Mouse (Mus musculus) forebrain, embryonic 14.5 days (tissue): Measurements from ENCODE around the gene Dnlz. TPM values are rescaled to one million over a fixed set of nuclear protein-coding genes. Genes with fewer than 3 reads are reported as not detected.

ENCODE experiments used
- ATAC-seq: fragments of 200-750 bp; cut with Nextera tagmentation; 2 replicates; pipeline ENCODE4 v1.8.0; 2017; ENCODE audit warnings: mild to moderate bottlenecking, moderate library complexity
- DNase-seq: peaks from one replicate; pipeline ENCODE4 v3.0.0-alpha.2; 2015; ENCODE audit warnings: low spot score
- H3K27ac ChIP-seq: fragments of 300-500 bp; sonication (generic); 2 replicates; pipeline ENCODE4 v1.5.1; 2014; ENCODE audit warnings: low read depth, mild to moderate bottlenecking, control low read depth, low read length, moderate library complexity
- H3K27me3 ChIP-seq: fragments of 300-500 bp; sonication (generic); replicated peaks from 2 replicates; pipeline ENCODE4 v1.6.1; 2014; ENCODE audit warnings: low read length, control low read depth, mixed read lengths; ENCODE audit not compliant: control insufficient read depth, insufficient read depth
- H3K36me3 ChIP-seq: fragments of 300-500 bp; sonication (generic); 2 replicates; pipeline ENCODE4 v1.6.1; 2014; ENCODE audit warnings: low read length, control low read depth; ENCODE audit not compliant: control insufficient read depth, insufficient read depth
- H3K4me1 ChIP-seq: fragments of 300-500 bp; sonication (generic); 2 replicates; pipeline ENCODE4 v1.6.1; 2014; ENCODE audit warnings: antibody characterized with exemption, low read length, control low read depth; ENCODE audit not compliant: control insufficient read depth, insufficient read depth
- H3K4me2 ChIP-seq: fragments of 300-500 bp; sonication (generic); 2 replicates; pipeline ENCODE4 v1.6.1; 2014; ENCODE audit warnings: mild to moderate bottlenecking, control low read depth, low read length
- H3K4me3 ChIP-seq: fragments of 300-500 bp; sonication (generic); 2 replicates; pipeline ENCODE4 v1.5.1; 2014; ENCODE audit warnings: low read depth, low read length, control low read depth
- H3K9ac ChIP-seq: fragments of 300-500 bp; sonication (generic); 2 replicates; pipeline ENCODE4 v1.6.1; 2014; ENCODE audit warnings: mild to moderate bottlenecking, low read length, control low read depth, moderate library complexity
- H3K9me3 ChIP-seq: fragments of 300-500 bp; sonication (generic); replicated peaks from 2 replicates; pipeline ENCODE4 v1.6.1; 2016; ENCODE audit warnings: low read length, control low read depth, mixed read lengths; ENCODE audit not compliant: control insufficient read depth
- WGBS: fragments of 180-500 bp; shearing (Covaris S2); extraction: QIAGEN DNeasy Blood & Tissue Kit; methylation state at CpG from one replicate; pipeline ENCODE4 v1.1.7; 2014; 5-methylcytosine and 5-hydroxymethylcytosine counted together
- polyA plus RNA-seq: library from polyadenylated mRNA; unstranded; fragments of >200 nt; fragmentation: Nextera tagmentation; extraction: Ambion mirVana; gene quantifications from 2 replicates; pipeline ENCODE4 v1.2.1, GENCODE M21; 2014

Gene Dnlz
- polyA plus RNA-seq, 1 experiment from 2014 or later, result 33.1 TPM

DNA sequence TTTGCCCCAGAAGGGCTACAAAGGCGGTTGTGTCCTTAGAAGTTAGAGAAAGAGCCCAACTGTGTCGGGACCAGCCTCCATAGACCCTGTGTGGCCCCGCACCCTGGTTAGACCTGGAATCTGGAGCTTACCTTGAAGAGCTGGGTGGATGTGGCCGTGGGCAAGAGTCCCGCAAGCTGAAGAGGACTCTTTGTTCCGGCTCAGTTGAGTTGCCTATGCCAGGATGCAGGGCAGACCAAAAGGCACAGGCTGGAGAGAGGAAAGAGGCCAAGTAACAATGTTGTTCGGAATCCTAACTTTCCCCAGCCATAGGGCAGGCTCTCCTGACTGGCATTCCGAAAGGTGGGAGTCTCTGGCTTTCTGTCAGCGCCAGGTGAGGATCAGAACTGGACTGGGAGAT is 32.8 kb downstream of the Dnlz start:
- Histone ChIP-seq H3K4me3 (no peak overlapping the region), H3K9me3 (no peaks in the 10 kb centered on the region), H3K36me3 (peaks cover 28% of the 10 kb centered on the region), H3K9ac (no peak overlapping the region), H3K27ac (no peak overlapping the region), H3K27me3 (no peaks in the 10 kb centered on the region), H3K4me2 (no peak overlapping the region), H3K4me1 (peaks cover 26% of the 10 kb centered on the region)
- DNase-seq, result no peak
- WGBS, result 92% methylated on average over 9 of the region's 9 CpGs
- no peak for ATAC-seq

DNA sequence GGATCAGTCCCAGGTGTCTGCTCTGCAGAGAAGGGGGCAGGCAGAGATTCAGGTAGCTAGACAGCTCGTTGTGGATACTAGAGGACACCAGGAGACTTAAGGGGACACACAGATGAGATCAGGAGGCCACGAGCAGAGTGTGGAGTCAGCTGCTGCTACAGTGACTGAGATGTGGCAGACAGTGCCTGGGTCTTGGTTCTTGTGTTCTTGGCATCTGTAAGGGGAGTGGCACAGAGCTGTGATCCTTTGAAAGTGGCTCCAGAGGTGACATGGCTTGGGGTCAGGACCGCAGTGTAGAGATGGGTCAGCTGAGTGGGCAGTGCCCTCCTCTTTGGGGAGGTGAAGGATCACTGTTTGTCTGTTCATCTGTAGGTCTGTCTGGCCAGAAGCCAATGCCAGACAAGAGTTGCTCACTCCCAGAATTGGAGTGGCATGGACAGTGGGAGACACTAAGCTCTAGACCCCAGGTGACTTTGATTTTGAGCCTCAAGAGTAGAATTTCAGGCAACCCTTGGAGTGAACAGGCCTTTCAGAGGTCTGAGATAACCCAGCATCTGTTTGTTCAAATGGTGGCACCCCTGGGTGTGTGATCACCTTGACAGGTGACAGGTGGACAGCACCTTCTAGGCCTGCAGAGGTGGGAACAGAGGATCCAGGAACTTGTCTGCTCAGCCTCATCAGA is 33.8 kb downstream of the Dnlz start:
- Histone ChIP-seq H3K36me3 (peaks cover 18% of the 10 kb centered on the region), H3K9ac (peak overlapping the region; percentile 98), H3K27me3 (no peaks in the 10 kb centered on the region), H3K9me3 (no peaks in the 10 kb centered on the region), H3K4me2 (peak overlapping the region; percentile 95; the same call in 1 of the 2 replicates), H3K4me1 (peaks cover 26% of the 10 kb centered on the region), H3K27ac (no peak overlapping the region), H3K4me3 (no peak overlapping the region)
- WGBS, result 90% methylated on average over 3 of the region's 3 CpGs
- DNase-seq (no peak), ATAC-seq (no peak)

DNA sequence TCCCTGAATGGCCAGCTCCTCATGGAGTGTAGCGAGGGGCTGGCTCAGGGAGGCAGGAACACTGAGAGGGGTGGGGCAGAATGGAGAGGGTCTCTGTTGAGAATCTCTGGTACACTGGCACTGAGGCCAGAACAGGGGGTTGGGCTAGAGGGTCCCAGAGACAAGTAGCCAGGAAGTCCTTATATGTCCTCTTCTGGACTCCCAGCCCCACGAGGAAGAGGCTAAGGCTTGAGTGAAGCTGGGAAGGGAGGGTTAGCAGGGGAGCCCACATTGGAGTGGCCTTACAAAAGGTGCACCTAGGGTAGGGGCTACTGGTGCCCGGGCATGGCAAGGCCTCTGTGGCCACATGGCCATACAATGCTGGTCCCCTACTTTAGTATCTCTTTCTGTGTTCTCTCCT is 34.5 kb downstream of the Dnlz start:
- H3K27ac ChIP-seq, result peak overlapping the region; percentile 24; the same call in 1 of the 2 replicates

DNA sequence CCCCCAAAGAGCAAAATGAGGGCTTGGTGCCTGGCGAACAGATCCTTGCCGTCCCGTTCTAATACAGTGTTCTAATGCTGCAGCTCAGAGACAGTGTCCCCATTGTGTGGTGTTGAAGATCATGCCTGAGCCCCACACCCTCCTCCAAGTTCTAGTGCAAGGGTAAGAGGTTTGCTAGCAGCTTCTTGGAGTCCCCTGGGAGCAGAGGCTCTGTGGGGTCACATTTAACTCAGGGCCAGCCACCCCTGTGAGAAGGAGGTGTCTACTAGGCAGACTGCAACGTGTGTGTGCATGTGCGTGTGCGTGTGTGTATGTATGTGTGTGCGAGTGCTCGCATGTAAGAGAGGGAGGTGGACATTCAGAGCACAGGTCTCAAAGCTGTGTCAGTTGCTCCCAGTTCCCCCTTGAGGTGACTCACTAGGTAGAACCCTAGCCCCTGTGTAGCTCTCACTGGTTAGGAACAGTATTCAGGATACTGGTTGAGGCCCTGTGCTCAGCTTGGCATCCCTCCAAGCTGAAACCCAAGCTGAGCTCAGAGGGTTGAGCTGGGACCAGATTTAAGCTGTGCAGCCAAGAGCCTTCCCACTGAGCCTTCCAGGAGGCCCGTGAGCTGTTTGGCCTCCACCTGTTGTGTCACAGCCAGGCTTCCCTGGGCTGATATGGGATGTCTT is 35.2 kb downstream of the Dnlz start:
- Histone ChIP-seq H3K27ac (peak overlapping the region; percentile 96), H3K27me3 (no peaks in the 10 kb centered on the region), H3K9me3 (no peaks in the 10 kb centered on the region), H3K9ac (peak overlapping the region; percentile 98), H3K4me2 (peak overlapping the region; percentile 95), H3K4me3 (peak overlapping the region; percentile 87), H3K36me3 (peaks cover 6% of the 10 kb centered on the region), H3K4me1 (peaks cover 26% of the 10 kb centered on the region)
- peak; percentile 58 for DNase-seq
- ATAC-seq, result peak; percentile 2; the same call in 1 of the 2 replicates
- 38% methylated on average over 9 of the region's 9 CpGs for WGBS

More for the DNA sequence above, 34.5 kb downstream of the Dnlz start:
- Histone ChIP-seq H3K9ac (peak overlapping the region; percentile 98), H3K4me2 (peak overlapping the region; percentile 95), H3K9me3 (no peaks in the 10 kb centered on the region), H3K27me3 (no peaks in the 10 kb centered on the region), H3K4me1 (peaks cover 26% of the 10 kb centered on the region), H3K36me3 (peaks cover 11% of the 10 kb centered on the region), H3K4me3 (peak overlapping the region; percentile 87)
- DNase-seq, result no peak
- 73% methylated on average over 3 of the region's 3 CpGs for WGBS
- ATAC-seq, result no peak

DNA sequence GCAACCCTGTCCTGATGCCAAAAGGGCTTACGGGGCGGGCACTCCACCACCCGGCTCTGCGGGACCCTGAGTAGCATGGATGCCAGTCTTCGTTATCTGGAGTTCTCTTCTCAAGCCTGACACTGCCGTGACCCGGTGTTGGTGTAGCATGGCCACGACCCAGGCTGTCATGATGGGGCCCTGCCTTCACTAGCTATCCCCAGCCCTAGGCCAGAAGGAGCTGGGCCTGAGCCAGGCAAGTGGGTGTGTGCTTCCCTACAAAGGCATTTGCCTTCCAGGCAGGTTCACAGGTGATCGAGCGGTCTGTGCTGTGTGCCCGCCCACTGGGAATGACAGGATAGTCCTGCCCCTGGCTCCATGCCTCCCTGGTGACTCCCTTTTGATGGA is 36.0 kb downstream of the Dnlz start:
- peaks cover 6% of the 10 kb centered on the region for H3K36me3 ChIP-seq
- WGBS, result under 1% methylated on average over 11 of the region's 11 CpGs
- no peaks in the 10 kb centered on the region for H3K9me3 ChIP-seq
- H3K9ac ChIP-seq, result peak overlapping the region; percentile 98
- H3K27me3 ChIP-seq, result no peaks in the 10 kb centered on the region
- H3K4me1 ChIP-seq, result peaks cover 26% of the 10 kb centered on the region
- peak overlapping the region; percentile 96 for H3K27ac ChIP-seq
- peak; percentile 59 for DNase-seq
- peak overlapping the region; percentile 87 for H3K4me3 ChIP-seq
- H3K4me2 ChIP-seq, result peak overlapping the region; percentile 95
- peak; percentile 26 for ATAC-seq

DNA sequence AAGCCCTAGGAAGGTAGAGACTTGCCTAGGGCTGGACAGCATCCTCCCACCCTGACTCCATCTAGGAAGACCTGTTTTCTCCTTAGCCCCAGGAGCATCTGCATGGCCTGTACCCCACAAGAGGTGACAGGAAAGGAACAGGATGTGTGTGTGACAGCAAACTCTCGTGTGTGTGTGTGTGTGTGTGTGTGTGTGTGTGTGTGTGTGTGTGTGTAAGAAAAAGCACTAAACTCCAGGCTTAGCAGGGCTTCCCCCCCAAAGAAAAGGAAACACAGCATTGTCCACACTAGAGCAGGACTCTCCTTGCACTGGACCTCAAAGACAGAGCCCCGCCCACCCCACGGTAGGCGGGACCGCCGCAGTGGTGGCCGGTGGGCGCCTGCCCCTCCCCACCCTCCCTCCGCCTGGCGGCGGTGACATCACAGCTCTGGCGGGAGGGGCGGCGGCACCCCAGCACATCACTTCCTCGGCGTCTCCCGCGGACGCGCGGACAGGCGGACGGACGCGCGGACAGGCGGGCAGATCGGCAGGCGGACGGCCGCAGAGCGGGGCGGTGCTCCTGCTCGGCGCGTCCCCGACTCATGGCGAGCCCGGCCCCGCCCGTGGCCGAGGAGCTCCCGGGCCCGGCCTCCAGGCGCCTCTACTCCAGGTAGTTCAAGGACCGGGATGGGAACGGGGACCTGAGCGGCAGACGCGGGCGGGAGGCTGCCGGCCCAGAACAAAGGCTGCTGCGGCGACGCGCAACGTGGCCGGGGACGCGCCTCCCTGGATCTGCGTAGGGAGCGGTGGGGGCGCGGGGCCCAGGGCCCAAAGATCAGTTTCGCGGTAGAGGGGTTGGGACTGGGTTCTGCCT is 36.6 kb downstream of the Dnlz start, which contains the start of gene Gpsm1:
Gene Gpsm1, plus strand, starts transcription at position 444 of the 853 bp plus-strand sequence.
- H3K4me2 ChIP-seq, result peak within 1 kb of the TSS; percentile 95
- H3K36me3 ChIP-seq, result peaks cover 6% of the 10 kb centered on the region
- no peaks in the 10 kb centered on the region for H3K27me3 ChIP-seq
- no peaks in the 10 kb centered on the region for H3K9me3 ChIP-seq
- DNase-seq (peak; percentile 87), ATAC-seq (peak; percentile 89)
- peak within 1 kb of the TSS; percentile 98 for H3K9ac ChIP-seq
- WGBS, result under 1% methylated on average over 56 of the region's 66 CpGs
- peaks cover 26% of the 10 kb centered on the region for H3K4me1 ChIP-seq
- H3K27ac ChIP-seq, result peak within 1 kb of the TSS; percentile 96
- peak within 1 kb of the TSS; percentile 87 for H3K4me3 ChIP-seq

DNA sequence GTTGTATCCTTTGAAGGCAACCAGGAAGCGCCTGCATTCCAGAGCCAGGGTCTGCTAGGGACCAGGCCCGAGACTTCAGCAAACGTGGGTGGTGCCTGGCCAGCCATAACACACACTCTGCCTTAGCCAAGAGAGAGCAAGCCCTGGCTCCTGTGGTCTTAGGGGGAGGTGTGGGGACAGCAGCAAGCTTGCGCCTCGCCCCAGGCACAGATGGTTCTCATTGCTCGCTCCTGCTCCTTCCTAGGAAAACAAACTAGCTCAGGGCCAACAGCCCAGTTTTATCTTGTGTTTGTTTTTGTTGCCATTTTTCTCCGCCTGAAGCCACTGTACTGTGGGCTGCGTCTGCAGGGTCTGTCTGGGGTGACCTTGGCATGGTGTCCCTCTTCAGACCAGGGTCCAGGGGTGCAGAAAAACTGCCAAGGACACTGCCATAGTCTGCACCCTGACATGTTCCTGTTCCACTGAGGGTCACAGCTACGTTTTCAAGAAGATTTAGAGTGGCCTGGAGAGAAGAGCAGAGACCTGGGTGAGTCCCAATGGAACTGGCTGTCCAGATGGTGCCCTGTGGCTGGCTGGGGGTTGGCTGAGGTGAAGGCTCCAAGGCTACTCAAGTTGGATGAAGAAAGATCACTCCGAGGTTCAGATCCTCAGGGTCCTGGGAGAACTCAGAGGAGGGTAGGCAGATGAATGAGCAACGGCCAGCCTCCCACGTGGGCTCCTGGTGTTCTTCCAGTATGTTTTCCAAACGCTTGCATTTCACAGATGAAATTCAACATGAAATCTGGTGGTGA is 37.4 kb downstream of the Dnlz start:
- Histone ChIP-seq H3K36me3 (peaks cover 6% of the 10 kb centered on the region), H3K27ac (peak overlapping the region; percentile 96), H3K4me2 (peak overlapping the region; percentile 95), H3K9me3 (no peaks in the 10 kb centered on the region), H3K4me3 (peak overlapping the region; percentile 87; the same call in 1 of the 2 replicates), H3K9ac (peak overlapping the region; percentile 98), H3K27me3 (no peaks in the 10 kb centered on the region), H3K4me1 (peaks cover 27% of the 10 kb centered on the region)
- DNase-seq (no peak), ATAC-seq (no peak)
- WGBS, result 75% methylated on average over 13 of the region's 13 CpGs

DNA sequence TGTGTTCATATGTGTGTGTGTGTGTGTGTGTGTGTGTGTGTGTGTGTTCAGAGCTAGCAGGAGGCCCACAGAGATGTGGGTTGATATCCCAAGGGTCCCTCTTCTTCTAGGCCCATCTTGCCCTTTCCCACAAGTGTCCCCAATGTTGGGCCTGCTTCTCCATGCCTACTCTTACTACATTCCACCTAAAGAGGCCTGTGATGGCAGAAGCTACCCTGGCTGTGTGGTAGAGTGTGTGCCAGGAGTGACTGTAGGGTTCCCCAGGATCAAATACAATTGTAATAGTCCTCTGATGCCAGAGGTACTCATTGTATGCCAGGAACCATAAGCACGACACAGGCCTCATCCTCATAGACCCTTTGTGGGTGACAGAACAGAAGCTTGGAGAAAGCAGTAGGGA is 38.5 kb downstream of the Dnlz start:
- no peaks in the 10 kb centered on the region; the same call in 1 of the 2 replicates for H3K36me3 ChIP-seq
- ATAC-seq, result no peak
- no peak overlapping the region for H3K4me2 ChIP-seq
- H3K9ac ChIP-seq, result no peak overlapping the region
- H3K4me3 ChIP-seq, result no peak overlapping the region
- H3K4me1 ChIP-seq, result peaks cover 25% of the 10 kb centered on the region
- no peak for DNase-seq
- no peaks in the 10 kb centered on the region for H3K27me3 ChIP-seq
- H3K9me3 ChIP-seq, result no peaks in the 10 kb centered on the region
- no peak overlapping the region for H3K27ac ChIP-seq
- WGBS, result 89% methylated on average over 1 of the region's 1 CpGs
